Mouse (Mus musculus): ENCODE data around the gene Mast1. TPM values are rescaled to one million over a fixed set of nuclear protein-coding genes. Genes with fewer than 3 reads are reported as not detected.

The Mast1 gene
- polyA plus RNA-seq, 1 experiment, result not detected

- H3K4me2 ChIP-seq (ENCODE audit: low read depth), result peak overlapping the region; percentile 86
- TF ChIP-seq REST (IDR thresholded peaks at IDR 0.05; ENCODE audit: insufficient read depth, insufficient read length), result no peak
- TF ChIP-seq TCF12 (IDR thresholded peaks at IDR 0.05; ENCODE audit: insufficient read depth, poor library complexity, severe bottlenecking), result no peak
- no peak for TF ChIP-seq USF1 (IDR thresholded peaks at IDR 0.05; ENCODE audit: low read depth)
- TF ChIP-seq E2F4 (IDR thresholded peaks at IDR 0.05; ENCODE audit: insufficient read depth), result no peak
- no peak for TF ChIP-seq TCF3 (IDR thresholded peaks at IDR 0.05; ENCODE audit: insufficient read length, low read depth)
- TF ChIP-seq MAX (IDR thresholded peaks at IDR 0.05; ENCODE audit: low read depth), result no peak
- TF ChIP-seq MYOG (IDR thresholded peaks at IDR 0.05; ENCODE audit: control insufficient read depth in 1 of 3, insufficient read depth in 1 of 3, insufficient read length in 2 of 3, low read depth in 2 of 3), result no peak
- TF ChIP-seq MYOD1 (IDR thresholded peaks at IDR 0.05; ENCODE audit: control insufficient read depth in 1 of 3, insufficient read length in 2 of 3, low read depth in 2 of 3), result no peak
- no peak for TF ChIP-seq SRF (IDR thresholded peaks at IDR 0.05; ENCODE audit: control insufficient read depth, insufficient read length, low read depth)
- no peak for TF ChIP-seq POLR2AphosphoS2 (IDR thresholded peaks at IDR 0.05; ENCODE audit: insufficient read length, low read depth)
- TF ChIP-seq POLR2A (IDR thresholded peaks at IDR 0.05; ENCODE audit: insufficient read length, low read depth), result no peak
- H3ac ChIP-seq (ENCODE audit: control insufficient read depth, insufficient read length), result peak overlapping the region; percentile 13
These were observed 34.7 kb downstream of the Mast1 start for GRCm38 (mm10) chr8:84902367-84902919.

GRCm38 (mm10) chr8:84901752-84902151 is 35.4 kb downstream of the Mast1 start, which contains the start of gene Klf1:
TSS of gene Klf1 (plus strand) at chr8:84901928.
- Histone ChIP-seq H3K4me3 (peak within 1 kb of the TSS; percentile 25), H3K36me3 (ENCODE audit: control insufficient read depth, insufficient read depth) (no peaks in the 10 kb centered on the region), H3K79me2 (ENCODE audit: control insufficient read depth, insufficient read depth) (no peaks in the 10 kb centered on the region), H3K27me3 (ENCODE audit: control insufficient read depth, insufficient read depth, insufficient read length) (no peaks in the 10 kb centered on the region), H3K4me2 (ENCODE audit: low read depth) (peak within 1 kb of the TSS; percentile 86), H3ac (ENCODE audit: control insufficient read depth, insufficient read length) (peak within 1 kb of the TSS; percentile 13)
- TF ChIP-seq POLR2AphosphoS2 (IDR thresholded peaks at IDR 0.05; ENCODE audit: insufficient read length, low read depth) (no peak), TCF12 (IDR thresholded peaks at IDR 0.05; ENCODE audit: insufficient read depth, poor library complexity, severe bottlenecking) (no peak), REST (IDR thresholded peaks at IDR 0.05; ENCODE audit: insufficient read depth, insufficient read length) (no peak), USF1 (IDR thresholded peaks at IDR 0.05; ENCODE audit: low read depth) (no peak), CEBPB (IDR thresholded peaks at IDR 0.05; ENCODE audit: insufficient read depth, poor library complexity, severe bottlenecking) (no peak), TCF3 (IDR thresholded peaks at IDR 0.05; ENCODE audit: insufficient read length, low read depth) (no peak), MYOG (IDR thresholded peaks at IDR 0.05; ENCODE audit: control insufficient read depth in 1 of 3, insufficient read depth in 1 of 3, insufficient read length in 2 of 3, low read depth in 2 of 3) (no peak), SRF (IDR thresholded peaks at IDR 0.05; ENCODE audit: control insufficient read depth, insufficient read length, low read depth) (no peak), POLR2A (IDR thresholded peaks at IDR 0.05; ENCODE audit: insufficient read length, low read depth) (no peak), MYOD1 (IDR thresholded peaks at IDR 0.05; ENCODE audit: control insufficient read depth in 1 of 3, insufficient read length in 2 of 3, low read depth in 2 of 3) (no peak)

More at GRCm38 (mm10) chr8:84902367-84902919, 34.7 kb downstream of the Mast1 start:
- Histone ChIP-seq H3K4me3 (peak overlapping the region; percentile 25), H3K27me3 (ENCODE audit: control insufficient read depth, insufficient read depth, insufficient read length) (no peaks in the 10 kb centered on the region), H3K79me2 (ENCODE audit: control insufficient read depth, insufficient read depth) (no peaks in the 10 kb centered on the region), H3K36me3 (ENCODE audit: control insufficient read depth, insufficient read depth) (no peaks in the 10 kb centered on the region)

GRCm38 (mm10) chr8:84901071-84901470 is 36.1 kb downstream of the Mast1 start:
- TF ChIP-seq MYOD1 (IDR thresholded peaks at IDR 0.05; ENCODE audit: control insufficient read depth in 1 of 3, insufficient read length in 2 of 3, low read depth in 2 of 3), result no peak
- TF ChIP-seq POLR2A (IDR thresholded peaks at IDR 0.05; ENCODE audit: insufficient read length, low read depth), result no peak
- TF ChIP-seq MAX (IDR thresholded peaks at IDR 0.05; ENCODE audit: low read depth), result no peak
- TF ChIP-seq REST (IDR thresholded peaks at IDR 0.05; ENCODE audit: insufficient read depth, insufficient read length), result no peak
- TF ChIP-seq POLR2AphosphoS2 (IDR thresholded peaks at IDR 0.05; ENCODE audit: insufficient read length, low read depth), result no peak
- TF ChIP-seq TCF12 (IDR thresholded peaks at IDR 0.05; ENCODE audit: insufficient read depth, poor library complexity, severe bottlenecking), result no peak
- no peak for TF ChIP-seq USF1 (IDR thresholded peaks at IDR 0.05; ENCODE audit: low read depth)
- no peak for TF ChIP-seq CEBPB (IDR thresholded peaks at IDR 0.05; ENCODE audit: insufficient read depth, poor library complexity, severe bottlenecking)
- no peak for TF ChIP-seq MYOG (IDR thresholded peaks at IDR 0.05; ENCODE audit: control insufficient read depth in 1 of 3, insufficient read depth in 1 of 3, insufficient read length in 2 of 3, low read depth in 2 of 3)
- TF ChIP-seq SRF (IDR thresholded peaks at IDR 0.05; ENCODE audit: control insufficient read depth, insufficient read length, low read depth), result no peak
- H3ac ChIP-seq (ENCODE audit: control insufficient read depth, insufficient read length), result no peak overlapping the region
- no peaks in the 10 kb centered on the region for H3K36me3 ChIP-seq (ENCODE audit: control insufficient read depth, insufficient read depth)
- H3K27me3 ChIP-seq (ENCODE audit: control insufficient read depth, insufficient read depth, insufficient read length), result no peaks in the 10 kb centered on the region
- H3K79me2 ChIP-seq (ENCODE audit: control insufficient read depth, insufficient read depth), result no peaks in the 10 kb centered on the region
- no peak overlapping the region for H3K4me2 ChIP-seq (ENCODE audit: low read depth)
- H3K4me3 ChIP-seq, result no peak overlapping the region

- Histone ChIP-seq H3K4me3 (no peak overlapping the region), H3K4me2 (ENCODE audit: low read depth) (no peak overlapping the region), H3ac (ENCODE audit: control insufficient read depth, insufficient read length) (no peak overlapping the region), H3K36me3 (ENCODE audit: control insufficient read depth, insufficient read depth) (no peaks in the 10 kb centered on the region), H3K27me3 (ENCODE audit: control insufficient read depth, insufficient read depth, insufficient read length) (no peaks in the 10 kb centered on the region), H3K79me2 (ENCODE audit: control insufficient read depth, insufficient read depth) (no peaks in the 10 kb centered on the region)
- TF ChIP-seq MYOG (IDR thresholded peaks at IDR 0.05; ENCODE audit: control insufficient read depth in 1 of 3, insufficient read depth in 1 of 3, insufficient read length in 2 of 3, low read depth in 2 of 3), result peak in 2 of 3 experiments; percentile 25 to 57
- no peak for TF ChIP-seq POLR2A (IDR thresholded peaks at IDR 0.05; ENCODE audit: insufficient read length, low read depth)
- no peak for TF ChIP-seq POLR2AphosphoS2 (IDR thresholded peaks at IDR 0.05; ENCODE audit: insufficient read length, low read depth)
- peak in 2 of 3 experiments; percentile 5 to 8 for TF ChIP-seq MYOD1 (IDR thresholded peaks at IDR 0.05; ENCODE audit: control insufficient read depth in 1 of 3, insufficient read length in 2 of 3, low read depth in 2 of 3)
- no peak for TF ChIP-seq TCF3 (IDR thresholded peaks at IDR 0.05; ENCODE audit: insufficient read length, low read depth)
- TF ChIP-seq USF1 (IDR thresholded peaks at IDR 0.05; ENCODE audit: low read depth), result no peak
- TF ChIP-seq SRF (IDR thresholded peaks at IDR 0.05; ENCODE audit: control insufficient read depth, insufficient read length, low read depth), result peak; percentile 9
- no peak for TF ChIP-seq CEBPB (IDR thresholded peaks at IDR 0.05; ENCODE audit: insufficient read depth, poor library complexity, severe bottlenecking)
- TF ChIP-seq MAX (IDR thresholded peaks at IDR 0.05; ENCODE audit: low read depth), result no peak
- TF ChIP-seq TCF12 (IDR thresholded peaks at IDR 0.05; ENCODE audit: insufficient read depth, poor library complexity, severe bottlenecking), result no peak
These were observed 41.2 kb downstream of the Mast1 start for GRCm38 (mm10) chr8:84895963-84896362.
